Mouse (Mus musculus): ENCODE measurements at regions not wholly inside any gene's neighbourhood (a gene's known extent, or its start where the extent isn't known, plus 50 kb on each side); places are given as distances from the start of the nearest gene placed in this dataset.

- no peak for TF ChIP-seq CTCF (IDR thresholded peaks at IDR 0.05)
- no peak for TF ChIP-seq EP300 (IDR thresholded peaks at IDR 0.05; ENCODE audit: insufficient read depth, low read depth, low read length)
- TF ChIP-seq POLR2A (IDR thresholded peaks at IDR 0.05; ENCODE audit: insufficient read depth, low read depth, low read length): no peak
Observed at GRCm38 (mm10) chr1:152203187-152203586, 113.3 kb upstream of the 1700025G04Rik start.

Data from heart, adult 2 months (tissue).